8 mouse cellular contexts compared by ENCODE assay signal in the genomic region with DNA sequence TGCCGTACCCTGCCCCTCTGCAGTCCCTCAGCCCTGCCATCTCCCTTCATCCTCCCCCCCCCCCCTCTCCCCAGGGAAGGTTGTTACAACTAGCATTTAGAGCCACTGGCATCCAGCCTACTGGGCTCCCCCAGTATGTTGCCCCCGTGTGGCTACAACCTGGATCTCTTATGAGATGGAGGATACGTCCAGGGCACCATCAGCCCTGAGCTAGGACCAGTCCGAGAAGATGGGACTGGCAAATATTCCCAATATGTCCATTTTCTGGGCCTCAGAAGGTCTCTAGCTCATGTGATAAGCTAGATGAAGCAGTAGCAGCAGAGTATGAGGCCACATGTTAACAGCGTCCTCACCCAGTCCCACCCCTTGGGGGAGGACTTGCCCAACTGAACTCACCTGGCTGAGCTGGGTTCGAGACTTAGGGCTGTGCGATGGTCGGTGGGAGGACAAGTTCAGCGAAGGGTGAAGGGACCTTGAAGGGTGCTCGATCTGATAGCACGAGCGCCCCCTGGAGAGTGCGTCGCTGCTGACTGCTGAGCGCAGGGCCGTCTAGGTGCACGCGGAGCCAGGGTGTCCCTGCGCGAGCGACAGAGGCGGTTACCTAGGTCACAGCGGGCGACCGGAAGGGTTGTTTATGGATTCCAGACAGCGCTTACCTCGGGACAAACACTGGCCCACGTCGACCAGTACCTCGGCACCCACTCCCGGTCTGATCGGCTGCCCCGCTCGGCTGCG. TPM values are rescaled to one million over a fixed set of nuclear protein-coding genes. Genes with fewer than 3 reads are reported as not detected.
DNase-seq lines count a peak whose midpoint lies in the region; ATAC-seq lines count a peak whose summit lies in the region.

No protein-coding gene starts in this region.

- H3K4me1 ChIP-seq in intestine, embryonic 16.5 days (ENCODE audit: control insufficient read depth, insufficient read depth, low read length): peaks cover 17% of the 10 kb centered on the region

- H3K9ac ChIP-seq in intestine, embryonic 16.5 days (ENCODE audit: low read depth, low read length): peak overlapping the region; percentile 84

- intact Hi-C loops in left cerebral cortex, postnatal 25 days (cut with DNase I): loop anchor here (2.0 kb wide), 1 partner anchor 18 kb away; the partner anchor contains the start of genes Lmf2 and Ncaph2

- no peaks in the 10 kb centered on the region for H3K9me3 ChIP-seq in intestine, embryonic 16.5 days (ENCODE audit: control insufficient read depth, low read length)

- peak; percentile 89 for ATAC-seq in intestine, embryonic 16.5 days

- peaks cover 27% of the 10 kb centered on the region for H3K36me3 ChIP-seq in intestine, embryonic 16.5 days (ENCODE audit: control insufficient read depth, insufficient read depth, low read length)

- WGBS in intestine, embryonic 16.5 days: 1% methylated on average over 35 of the region's 35 CpGs

- peak overlapping the region; percentile 93 for H3K27ac ChIP-seq in intestine, embryonic 16.5 days (ENCODE audit: low read length)

- peak; percentile 83 for DNase-seq in adrenal gland, adult 8-10 months
- DNase-seq in embryo, embryonic 9.5 days (ENCODE audit: extremely low spot score): peak; percentile 86
- peak; percentile 76 to 86 for DNase-seq in gastrocnemius, postnatal 4 days (ENCODE audit: low spot score in 2 of 2)
- DNase-seq in left cerebral cortex, postnatal 25 days (ENCODE audit: low spot score in 2 of 2): peak; percentile 81 to 83
- peak; percentile 83 for DNase-seq in mesoderm, embryonic 11.5 days (ENCODE audit: low read depth, low spot score)
- DNase-seq in right cerebral cortex, postnatal 36 days (ENCODE audit: low spot score in 2 of 2): peak; percentile 71 to 81
- peak; percentile 78 to 86 for DNase-seq in urinary bladder, postnatal 4 days (ENCODE audit: low spot score in 2 of 2)

- H3K4me2 ChIP-seq in intestine, embryonic 16.5 days (ENCODE audit: low read depth, low read length): peak overlapping the region; percentile 75

- H3K27me3 ChIP-seq in intestine, embryonic 16.5 days (replicated peaks; ENCODE audit: control insufficient read depth, insufficient read depth, low read length): peaks cover 23% of the 10 kb centered on the region

- peak overlapping the region; percentile 68 for H3K4me3 ChIP-seq in intestine, embryonic 16.5 days (ENCODE audit: low read length)

RNA-seq across cellular contexts. Expression of gene Sco2, which starts 0.5 kb away (rescaled TPM):
- 10 to 100 TPM; 18.7 to 28.6 (median 24.6) TPM for total RNA-seq in adrenal gland, adult 8-10 months (2022)
- total RNA-seq in gastrocnemius, postnatal 4 days (2021): 10 to 100 TPM; 11.1 to 12.0 TPM
- 15.9 and 19.1 TPM in 2 replicates for polyA plus RNA-seq in intestine, embryonic 16.5 days (2015; fragmentation: Nextera tagmentation; extraction: Ambion mirVana)
- total RNA-seq in left cerebral cortex, postnatal 25 days (2021): 10 to 100 TPM; 25.3 to 26.8 TPM

RNA-seq across cellular contexts. Expression of gene Tymp, which starts 3.6 kb away (rescaled TPM):
- under 1 TPM; 0.22 to 0.73 (median 0.51) TPM for total RNA-seq in adrenal gland, adult 8-10 months (2022)
- total RNA-seq in gastrocnemius, postnatal 4 days (2021): under 1 TPM; 0.26 to 0.32 TPM
- 1.3 and 2.2 TPM in 2 replicates for polyA plus RNA-seq in intestine, embryonic 16.5 days (2015; fragmentation: Nextera tagmentation; extraction: Ambion mirVana)
- 1 to 10 TPM; 1.3 to 1.6 TPM for total RNA-seq in left cerebral cortex, postnatal 25 days (2021)

RNA-seq across cellular contexts. Expression of gene Odf3b, which starts 5.9 kb away (rescaled TPM):
- total RNA-seq in adrenal gland, adult 8-10 months (2022): under 1 TPM; 0.34 to 0.73 (median 0.43) TPM
- under 1 TPM; 0.44 to 0.71 TPM for total RNA-seq in gastrocnemius, postnatal 4 days (2021)
- 0.70 and 0.80 TPM in 2 replicates for polyA plus RNA-seq in intestine, embryonic 16.5 days (2015; fragmentation: Nextera tagmentation; extraction: Ambion mirVana)
- under 1 TPM; 0.57 to 0.80 TPM for total RNA-seq in left cerebral cortex, postnatal 25 days (2021)

RNA-seq across cellular contexts. Expression of gene Klhdc7b, which starts 11.5 kb away (rescaled TPM):
- under 1 TPM in 1 of 4 experiments, not detected in 3; 0.09 TPM for total RNA-seq in adrenal gland, adult 8-10 months (2022)
- not detected for total RNA-seq in gastrocnemius, postnatal 4 days (2021)
- not detected in 2 replicates for polyA plus RNA-seq in intestine, embryonic 16.5 days (2015; fragmentation: Nextera tagmentation; extraction: Ambion mirVana)
- total RNA-seq in left cerebral cortex, postnatal 25 days (2021): under 1 TPM; 0.30 to 0.34 TPM

RNA-seq across cellular contexts. Expression of gene Ncaph2, which starts 17.7 kb away (rescaled TPM):
- 10 to 100 TPM; 79.1 to 93.1 (median 87.8) TPM for total RNA-seq in adrenal gland, adult 8-10 months (2022)
- 10 to 100 TPM; 83.5 to 87.3 TPM for total RNA-seq in gastrocnemius, postnatal 4 days (2021)
- 123 and 128 TPM in 2 replicates for polyA plus RNA-seq in intestine, embryonic 16.5 days (2015; fragmentation: Nextera tagmentation; extraction: Ambion mirVana)
- total RNA-seq in left cerebral cortex, postnatal 25 days (2021): 10 to 100 TPM; 96.1 to 97.4 TPM

Comparison
In these comparisons a context has a peak if more than half of its experiments do, and no peak if none do; other contexts are left out.
1. Peak in every context shown above with its lines: DNase-seq, ATAC-seq, H3K4me3 ChIP-seq and H3K27ac ChIP-seq.